Mouse (Mus musculus): ENCODE measurements around the gene Tmem267. TPM values are rescaled to one million over a fixed set of nuclear protein-coding genes. Genes with fewer than 3 reads are reported as not detected.

Tmem267 gene
- total RNA-seq, 1 experiment, result 0.94 TPM

GRCm38 (mm10) chr13:119641145-119641544, 153.3 kb downstream of the Tmem267 start:
- Histone ChIP-seq H3K4me1 (ENCODE audit: control insufficient read depth in 2 of 2, insufficient read depth in 2 of 2, low read length in 2 of 2, poor library complexity in 1 of 2) (no peaks in the 10 kb centered on the region), H3K4me3 (ENCODE audit: insufficient read depth in 1 of 2, low read depth in 1 of 2, low read length in 2 of 2, poor library complexity in 1 of 2, severe bottlenecking in 1 of 2) (no peak overlapping the region), H3K9ac (ENCODE audit: insufficient read depth, low read depth, low read length, poor library complexity, severe bottlenecking) (no peak overlapping the region), H3K27ac (ENCODE audit: insufficient read depth, low read depth, low read length, poor library complexity, severe bottlenecking) (no peak overlapping the region), H3K36me3 (ENCODE audit: control insufficient read depth, insufficient read depth, low read length, poor library complexity, severe bottlenecking) (no peaks in the 10 kb centered on the region), H3K9me3 (ENCODE audit: control insufficient read depth, insufficient read depth, low read depth, low read length) (no peaks in the 10 kb centered on the region)
- in situ Hi-C loops (cut with MboI; ENCODE audit: low sequenced_read_pairs in 2 of 2, unreplicated experiment in 2 of 2), result no loop called here
- TF ChIP-seq CHD2 (IDR thresholded peaks at IDR 0.05; ENCODE audit: low read depth, low read length) (no peak), ZC3H11A (IDR thresholded peaks at IDR 0.05; ENCODE audit: borderline replicate concordance, low read depth, low read length) (no peak), ZNF384 (IDR thresholded peaks at IDR 0.05; ENCODE audit: low read depth, low read length) (no peak), MAFK (IDR thresholded peaks at IDR 0.05; ENCODE audit: insufficient read depth, low read depth, low read length) (no peak), HCFC1 (IDR thresholded peaks at IDR 0.05; ENCODE audit: borderline replicate concordance, insufficient read depth, low read length) (no peak)
- no peak for DNase-seq (ENCODE audit: low read depth, low spot score)

GRCm38 (mm10) chr13:119644769-119645168, 156.9 kb downstream of the Tmem267 start:
- no peaks in the 10 kb centered on the region for H3K36me3 ChIP-seq (ENCODE audit: control insufficient read depth, insufficient read depth, low read length, poor library complexity, severe bottlenecking)
- H3K4me3 ChIP-seq (ENCODE audit: insufficient read depth in 1 of 2, low read depth in 1 of 2, low read length in 2 of 2, poor library complexity in 1 of 2, severe bottlenecking in 1 of 2), result no peak overlapping the region
- no peak overlapping the region for H3K27ac ChIP-seq (ENCODE audit: insufficient read depth, low read depth, low read length, poor library complexity, severe bottlenecking)
- no peaks in the 10 kb centered on the region for H3K9me3 ChIP-seq (ENCODE audit: control insufficient read depth, insufficient read depth, low read depth, low read length)
- no peak for DNase-seq (ENCODE audit: low read depth, low spot score)
- no peaks in the 10 kb centered on the region; a peak in 1 of 4 replicates for H3K4me1 ChIP-seq (ENCODE audit: control insufficient read depth in 2 of 2, insufficient read depth in 2 of 2, low read length in 2 of 2, poor library complexity in 1 of 2)
- in situ Hi-C loops (cut with MboI; ENCODE audit: low sequenced_read_pairs in 2 of 2, unreplicated experiment in 2 of 2), result no loop called here
- no peak overlapping the region for H3K9ac ChIP-seq (ENCODE audit: insufficient read depth, low read depth, low read length, poor library complexity, severe bottlenecking)
- TF ChIP-seq MAFK (IDR thresholded peaks at IDR 0.05; ENCODE audit: insufficient read depth, low read depth, low read length) (no peak), CHD2 (IDR thresholded peaks at IDR 0.05; ENCODE audit: low read depth, low read length) (no peak), HCFC1 (IDR thresholded peaks at IDR 0.05; ENCODE audit: borderline replicate concordance, insufficient read depth, low read length) (no peak), ZNF384 (IDR thresholded peaks at IDR 0.05; ENCODE audit: low read depth, low read length) (no peak), ZC3H11A (IDR thresholded peaks at IDR 0.05; ENCODE audit: borderline replicate concordance, low read depth, low read length) (no peak)

- no peak for DNase-seq (ENCODE audit: low read depth, low spot score)
- no peak overlapping the region for H3K27ac ChIP-seq (ENCODE audit: insufficient read depth, low read depth, low read length, poor library complexity, severe bottlenecking)
- no peaks in the 10 kb centered on the region for H3K36me3 ChIP-seq (ENCODE audit: control insufficient read depth, insufficient read depth, low read length, poor library complexity, severe bottlenecking)
- H3K4me1 ChIP-seq (ENCODE audit: control insufficient read depth in 2 of 2, insufficient read depth in 2 of 2, low read length in 2 of 2, poor library complexity in 1 of 2), result no peaks in the 10 kb centered on the region; a peak in 1 of 4 replicates
- H3K4me3 ChIP-seq (ENCODE audit: insufficient read depth in 1 of 2, low read depth in 1 of 2, low read length in 2 of 2, poor library complexity in 1 of 2, severe bottlenecking in 1 of 2), result no peak overlapping the region
- no peaks in the 10 kb centered on the region for H3K9me3 ChIP-seq (ENCODE audit: control insufficient read depth, insufficient read depth, low read depth, low read length)
- in situ Hi-C loops (cut with MboI; ENCODE audit: low sequenced_read_pairs in 2 of 2, unreplicated experiment in 2 of 2), result no loop called here
- no peak overlapping the region for H3K9ac ChIP-seq (ENCODE audit: insufficient read depth, low read depth, low read length, poor library complexity, severe bottlenecking)
- no peak for TF ChIP-seq MAFK (IDR thresholded peaks at IDR 0.05; ENCODE audit: insufficient read depth, low read depth, low read length)
- no peak for TF ChIP-seq HCFC1 (IDR thresholded peaks at IDR 0.05; ENCODE audit: borderline replicate concordance, insufficient read depth, low read length)
Observed at GRCm38 (mm10) chr13:119646511-119646910, 158.7 kb downstream of the Tmem267 start.

GRCm38 (mm10) chr13:119648891-119649698, 161.3 kb downstream of the Tmem267 start:
- DNase-seq (ENCODE audit: low read depth, low spot score), result no peak
- no peaks in the 10 kb centered on the region for H3K36me3 ChIP-seq (ENCODE audit: control insufficient read depth, insufficient read depth, low read length, poor library complexity, severe bottlenecking)
- no peak overlapping the region for H3K4me3 ChIP-seq (ENCODE audit: insufficient read depth in 1 of 2, low read depth in 1 of 2, low read length in 2 of 2, poor library complexity in 1 of 2, severe bottlenecking in 1 of 2)
- TF ChIP-seq HCFC1 (IDR thresholded peaks at IDR 0.05; ENCODE audit: borderline replicate concordance, insufficient read depth, low read length) (no peak), MAFK (IDR thresholded peaks at IDR 0.05; ENCODE audit: insufficient read depth, low read depth, low read length) (peak; percentile 35; the same call in 1 of the 2 replicates), ZC3H11A (IDR thresholded peaks at IDR 0.05; ENCODE audit: borderline replicate concordance, low read depth, low read length) (no peak), ZNF384 (IDR thresholded peaks at IDR 0.05; ENCODE audit: low read depth, low read length) (no peak), CHD2 (IDR thresholded peaks at IDR 0.05; ENCODE audit: low read depth, low read length) (no peak)
- in situ Hi-C loops (cut with MboI; ENCODE audit: low sequenced_read_pairs in 2 of 2, unreplicated experiment in 2 of 2), result no loop called here
- no peaks in the 10 kb centered on the region for H3K9me3 ChIP-seq (ENCODE audit: control insufficient read depth, insufficient read depth, low read depth, low read length)
- H3K27ac ChIP-seq (ENCODE audit: insufficient read depth, low read depth, low read length, poor library complexity, severe bottlenecking), result no peak overlapping the region
- no peaks in the 10 kb centered on the region; a peak in 1 of 4 replicates for H3K4me1 ChIP-seq (ENCODE audit: control insufficient read depth in 2 of 2, insufficient read depth in 2 of 2, low read length in 2 of 2, poor library complexity in 1 of 2)
- no peak overlapping the region for H3K9ac ChIP-seq (ENCODE audit: insufficient read depth, low read depth, low read length, poor library complexity, severe bottlenecking)

All from ES-E14 (cell line).